Mouse (Mus musculus): ENCODE results near the gene Zfp385b.

Zfp385b gene

DNA sequence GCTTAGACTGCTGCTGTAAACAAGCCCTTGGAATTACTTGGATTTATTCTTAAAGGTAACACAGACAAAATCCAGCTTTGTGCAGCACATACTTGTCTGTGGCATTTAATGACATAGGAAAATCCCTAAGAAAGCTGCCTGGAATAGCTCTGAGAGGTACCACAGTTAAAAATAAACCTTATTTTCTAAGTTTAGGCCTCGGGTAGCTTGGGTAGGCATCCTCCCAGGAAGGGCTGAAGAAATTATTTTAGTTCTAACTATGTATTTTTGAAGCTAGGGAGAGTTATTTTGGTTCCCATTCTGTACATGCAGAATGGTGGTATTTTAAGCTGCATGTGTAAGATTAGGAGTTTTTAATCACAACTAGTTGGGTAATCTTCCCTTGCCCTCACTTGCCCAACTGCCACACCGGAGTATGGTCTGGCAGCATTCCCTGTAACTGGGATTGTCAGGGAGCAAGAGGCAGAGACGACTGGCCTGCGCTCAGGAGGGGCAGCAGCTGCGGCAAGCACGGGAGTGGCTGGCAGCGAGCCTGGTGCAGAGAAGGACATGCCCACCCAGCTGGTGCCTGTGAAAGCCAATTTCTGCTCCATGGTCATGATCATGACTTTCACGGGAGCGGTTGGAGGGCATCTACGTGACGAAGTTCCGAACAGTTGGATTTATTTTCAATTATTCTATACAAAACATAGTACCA lies 230.1 kb downstream of the Zfp385b start:
- peak; percentile 68 for DNase-seq (ENCODE audit: low read depth, low spot score)

DNA sequence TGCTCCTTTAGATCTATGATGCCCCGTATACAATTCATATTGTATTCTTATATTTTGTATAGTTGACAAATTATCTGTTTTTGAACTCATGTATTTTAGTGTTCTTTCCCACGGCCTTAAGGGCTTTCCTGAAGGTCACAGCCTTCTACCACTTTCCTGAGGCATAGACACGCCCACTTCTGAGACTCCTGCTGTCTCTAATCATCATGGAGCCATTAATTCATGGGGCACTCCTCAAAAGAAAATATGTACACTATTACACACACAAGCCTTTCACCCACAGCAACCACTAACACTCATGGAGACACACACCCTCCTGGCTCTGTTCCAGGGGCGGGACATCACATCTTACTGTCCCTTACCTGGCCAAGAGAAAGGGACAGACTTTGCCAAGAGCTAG lies 232.1 kb downstream of the Zfp385b start:
- no peak for DNase-seq (ENCODE audit: low read depth, low spot score)

DNA sequence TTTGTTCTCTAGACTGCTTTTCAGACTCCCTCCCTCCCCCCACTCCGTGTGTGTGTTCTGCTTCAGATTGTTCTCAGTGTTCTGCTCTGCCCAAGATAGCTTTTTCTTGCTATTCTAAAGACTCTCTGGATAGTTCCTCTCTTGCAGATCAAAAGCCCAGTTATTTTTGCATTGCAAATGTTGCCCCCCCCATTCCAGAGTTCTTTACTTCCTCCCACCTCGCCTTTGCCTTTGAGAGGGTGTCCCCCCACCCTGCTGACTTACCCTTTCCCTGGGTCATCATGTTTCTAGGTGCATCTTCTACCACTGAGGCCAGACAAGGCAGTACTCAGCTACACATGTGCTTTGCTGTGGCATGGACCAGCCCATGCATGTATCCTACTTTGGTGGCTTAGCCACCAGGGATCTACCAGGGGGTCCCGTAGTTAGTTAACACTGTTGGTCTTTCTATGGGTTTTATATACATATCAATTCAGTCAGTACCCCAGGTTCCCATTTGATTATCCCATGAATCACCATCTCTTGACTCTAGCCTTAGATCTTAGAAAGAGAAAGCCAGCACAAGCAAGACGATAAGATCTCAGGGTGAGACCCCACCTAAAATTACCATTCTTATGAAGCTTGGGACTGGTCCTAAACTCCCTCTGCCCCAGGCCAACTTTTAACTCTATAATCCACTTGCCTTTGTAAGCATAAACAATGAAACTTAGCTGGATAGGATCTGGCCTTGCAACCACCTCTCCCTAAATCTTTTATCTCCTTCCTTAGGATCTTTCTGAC lies 232.7 kb downstream of the Zfp385b start:
- no peak for DNase-seq (ENCODE audit: low read depth, low spot score)

DNA sequence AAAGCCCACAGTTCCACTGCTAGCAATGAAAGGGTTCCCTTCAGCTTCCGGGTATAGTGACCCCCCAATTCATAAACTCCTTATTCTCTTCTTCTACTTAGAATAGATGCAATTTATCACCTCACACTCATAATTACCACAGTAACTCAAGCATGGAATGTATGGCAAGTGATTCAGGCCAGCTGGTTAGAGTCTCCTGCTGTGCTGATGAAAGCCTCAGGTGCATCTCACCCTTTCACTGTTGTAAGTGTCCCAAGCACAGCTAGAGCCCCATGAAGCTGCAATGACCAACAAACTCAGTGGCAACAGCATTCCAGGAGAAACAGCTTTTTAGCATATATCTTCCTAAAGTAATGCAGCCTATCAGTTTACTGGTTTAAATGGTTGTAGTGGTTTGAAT lies 235.9 kb downstream of the Zfp385b start:
- DNase-seq (ENCODE audit: low read depth, low spot score) = no peak

DNA sequence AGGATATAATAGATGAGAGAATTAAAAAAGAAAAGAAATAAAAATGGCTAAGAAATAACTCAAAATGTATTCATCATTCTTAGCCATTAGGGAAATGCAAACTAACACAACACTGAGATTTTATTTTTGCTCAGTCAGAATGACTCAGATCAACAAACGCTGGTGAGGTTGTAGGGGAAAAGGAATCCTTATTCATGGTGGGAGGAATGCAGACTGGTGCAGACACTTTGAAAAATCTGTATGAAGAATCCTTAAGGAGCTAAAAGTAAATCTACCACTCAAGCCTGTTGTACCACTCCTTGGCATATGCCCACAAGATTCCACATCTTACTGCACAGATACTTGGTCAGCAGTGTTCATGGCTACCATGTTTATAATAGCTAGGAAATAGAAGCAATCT lies 242.9 kb downstream of the Zfp385b start:
- no peak for DNase-seq (ENCODE audit: low read depth, low spot score)

DNA sequence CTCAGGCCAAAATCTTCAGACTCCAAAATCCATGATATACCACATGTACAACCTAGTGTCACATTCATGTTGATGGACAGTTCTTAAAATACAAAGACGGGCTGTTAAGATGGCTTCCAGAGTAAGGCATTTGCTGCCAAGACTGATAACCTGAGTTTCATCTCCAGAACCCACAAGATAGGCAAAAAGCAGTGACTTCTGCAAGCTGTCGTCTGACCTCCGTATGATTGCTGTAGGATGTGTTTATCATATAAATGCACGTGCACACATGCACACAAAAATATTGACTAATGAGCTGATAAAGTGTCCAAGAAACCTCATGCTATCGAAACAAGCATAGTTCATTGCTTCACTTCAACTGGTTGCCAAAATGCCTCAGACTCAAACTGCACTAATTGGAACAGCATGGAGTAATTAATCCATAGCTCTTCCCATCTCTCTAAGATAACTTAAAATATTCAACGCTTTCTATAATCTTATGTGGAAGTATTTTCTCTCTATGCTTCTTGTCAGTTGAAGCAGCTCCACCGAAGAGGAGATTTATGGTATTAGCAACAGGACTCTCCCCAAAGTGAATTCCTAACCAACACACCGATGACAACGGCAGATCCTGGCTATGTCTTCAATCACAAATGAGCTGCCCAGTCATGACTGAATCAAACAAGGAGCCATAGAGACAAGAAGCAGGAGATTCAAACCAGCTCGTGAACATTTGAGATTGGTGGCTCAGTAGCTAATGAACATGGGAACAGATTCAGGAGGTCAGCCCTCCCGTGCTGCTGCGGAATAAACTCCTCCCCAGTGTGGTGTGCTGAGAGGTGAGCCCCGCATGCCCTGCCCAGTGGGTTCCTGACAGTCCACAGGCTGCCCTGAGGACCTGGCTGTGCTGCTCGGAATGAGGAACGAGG lies 251.7 kb downstream of the Zfp385b start:
- DNase-seq (ENCODE audit: low read depth, low spot score) = no peak

DNA sequence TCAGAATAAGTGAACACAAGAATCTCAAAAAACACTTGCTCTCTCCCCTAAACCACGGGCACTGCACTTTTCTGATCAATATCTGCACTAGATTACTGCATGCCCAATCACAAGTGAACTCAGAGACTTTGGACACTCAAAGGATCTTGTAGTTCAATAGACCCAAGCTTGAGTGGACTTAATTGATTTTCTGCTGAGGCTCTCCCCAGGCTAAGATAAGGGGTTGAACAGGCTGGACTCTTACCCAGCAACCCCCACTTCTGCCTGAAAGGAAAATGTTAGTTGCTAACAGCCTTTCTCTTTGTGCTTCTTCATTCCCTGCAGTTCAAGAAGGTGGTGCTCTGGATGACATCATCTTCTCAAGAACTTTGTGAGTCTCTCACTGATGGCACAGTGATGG lies 255.7 kb downstream of the Zfp385b start:
- DNase-seq (ENCODE audit: low read depth, low spot score) = no peak

DNA sequence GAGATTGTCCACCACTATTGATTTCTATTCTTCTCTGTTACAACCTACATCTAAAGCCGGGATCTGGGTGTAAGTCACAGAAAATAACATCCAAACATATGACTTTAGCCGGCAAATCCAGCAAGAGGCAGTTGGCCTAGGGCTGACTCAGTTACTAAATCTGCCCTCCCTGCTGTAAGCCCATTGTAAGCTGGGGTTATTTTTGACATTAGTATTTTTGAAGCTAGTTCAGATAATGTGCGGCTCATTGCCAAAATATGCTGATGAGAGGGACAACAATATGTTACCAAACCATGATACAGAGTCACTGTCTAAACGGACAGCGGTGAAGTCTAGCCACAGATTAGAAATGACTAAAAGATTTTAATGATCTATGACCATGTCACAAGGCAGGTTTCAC lies 257.5 kb downstream of the Zfp385b start:
- DNase-seq (ENCODE audit: low read depth, low spot score) = no peak

DNA sequence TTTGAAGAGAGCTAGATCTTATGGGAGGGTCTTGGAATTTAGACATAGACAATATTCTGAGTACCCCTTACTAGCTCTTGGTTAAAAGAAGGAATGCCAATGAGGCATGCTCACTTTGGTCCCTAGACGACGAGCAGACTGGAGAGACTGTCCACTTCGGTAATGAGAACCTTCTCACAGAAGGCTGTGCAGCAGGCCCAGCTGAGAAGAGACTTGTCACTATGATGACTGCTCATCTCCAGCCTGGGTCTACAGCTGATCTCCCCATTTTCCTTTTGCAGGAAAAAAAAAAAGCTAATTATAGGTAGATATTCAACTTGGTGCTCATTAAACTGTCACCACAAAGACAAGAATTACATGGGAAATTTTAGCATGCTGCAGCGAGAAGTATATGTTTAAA lies 262.5 kb downstream of the Zfp385b start:
- no peak for DNase-seq (ENCODE audit: low read depth, low spot score)

DNA sequence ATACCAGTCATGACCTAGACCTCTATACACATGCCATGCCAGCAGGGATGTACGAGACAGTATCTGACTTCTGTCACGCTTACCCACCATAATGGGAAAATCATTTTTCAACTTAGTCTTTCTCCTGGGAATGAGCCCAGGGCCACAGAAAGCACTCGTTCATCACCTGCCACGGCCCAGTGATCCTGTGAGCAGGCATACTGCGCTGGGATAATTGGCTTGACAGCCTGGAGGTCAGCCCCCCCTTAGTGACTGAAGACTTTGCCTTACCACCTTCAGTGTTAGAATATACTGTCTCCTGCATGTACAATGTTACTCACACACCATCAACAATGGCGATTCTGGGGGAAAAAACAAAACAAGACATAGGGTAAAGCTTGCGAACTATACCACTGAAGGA lies 263.5 kb downstream of the Zfp385b start:
- DNase-seq (ENCODE audit: low read depth, low spot score) = no peak

DNA sequence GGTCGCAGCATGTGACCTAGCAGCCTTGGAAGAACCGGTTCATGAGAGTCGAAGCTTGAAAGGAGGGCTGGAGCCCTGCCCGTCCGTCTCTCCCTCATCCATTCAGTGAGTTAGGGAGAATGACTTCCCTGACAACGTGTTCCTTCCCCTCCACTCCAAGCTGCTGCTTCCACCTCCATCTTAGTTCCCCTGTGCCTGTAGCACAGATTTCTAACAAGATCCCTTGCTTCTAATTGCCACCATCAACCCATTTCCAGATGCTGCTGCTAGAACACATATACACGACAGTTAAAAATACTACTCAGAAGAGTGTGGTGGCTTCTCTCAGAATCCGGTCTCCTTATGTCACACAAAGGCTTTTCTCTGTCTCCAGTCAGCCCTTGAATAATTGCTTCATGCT lies 266.8 kb downstream of the Zfp385b start:
- DNase-seq (ENCODE audit: low read depth, low spot score) = peak; percentile 48

DNA sequence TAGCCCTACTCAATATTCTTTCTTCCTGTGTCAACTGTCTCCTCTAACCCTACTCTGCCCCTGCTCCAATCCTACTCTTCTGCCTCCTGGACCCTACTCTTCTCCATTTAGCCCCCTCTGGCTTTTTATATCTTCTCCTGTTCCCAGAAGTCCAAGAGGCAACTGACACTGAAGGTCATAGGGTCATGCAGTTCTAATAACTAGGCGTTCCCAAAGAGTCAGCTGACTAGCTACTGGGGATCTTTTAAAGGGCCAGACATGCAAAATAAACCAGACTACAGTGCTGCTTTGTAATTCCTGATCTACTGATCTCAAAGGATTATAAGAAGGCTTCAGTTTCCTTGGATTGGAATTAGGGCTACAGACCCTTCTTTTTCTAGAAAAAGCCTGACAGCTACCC lies 276.1 kb downstream of the Zfp385b start:
- DNase-seq (ENCODE audit: low read depth, low spot score) = no peak

DNA sequence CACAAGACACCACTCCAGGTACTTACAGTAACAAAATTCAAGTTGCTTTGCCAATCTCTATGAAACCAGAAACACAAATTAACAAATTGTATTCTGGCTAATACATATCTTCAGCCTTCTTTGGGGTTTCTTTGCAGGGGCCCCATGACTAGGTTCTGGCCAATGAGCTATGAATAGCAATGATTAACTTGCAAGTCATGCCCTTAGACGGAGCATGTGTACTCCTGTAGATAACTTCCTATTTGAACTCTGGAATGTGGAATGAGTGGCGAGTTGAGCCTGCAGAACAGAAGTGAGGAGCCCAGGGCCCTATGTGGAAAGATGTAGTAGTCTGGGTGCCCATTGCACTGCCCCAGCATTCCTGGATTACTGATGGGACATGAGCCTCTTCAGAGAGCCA lies 276.8 kb downstream of the Zfp385b start:
- DNase-seq (ENCODE audit: low read depth, low spot score) = no peak

DNA sequence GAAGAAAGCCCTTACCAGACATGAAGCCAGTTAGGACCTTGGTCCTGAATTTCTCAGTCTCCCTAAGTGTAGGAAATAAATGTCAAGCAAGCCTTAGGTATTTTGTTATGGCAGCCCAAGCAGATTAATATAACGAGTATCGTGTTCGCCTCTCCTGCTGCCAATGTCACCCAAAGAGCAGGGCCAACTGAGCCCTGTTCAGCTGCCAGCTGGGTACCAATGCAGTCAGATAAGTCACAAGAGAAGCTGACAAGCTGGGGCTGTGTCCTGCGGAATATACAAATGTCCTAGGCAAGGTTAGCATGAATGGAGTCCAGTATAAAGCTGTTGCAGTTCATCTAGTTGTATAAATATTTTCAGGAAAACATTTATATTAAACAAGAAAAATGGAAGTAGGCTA lies 277.8 kb downstream of the Zfp385b start:
- no peak for DNase-seq (ENCODE audit: low read depth, low spot score)

DNA sequence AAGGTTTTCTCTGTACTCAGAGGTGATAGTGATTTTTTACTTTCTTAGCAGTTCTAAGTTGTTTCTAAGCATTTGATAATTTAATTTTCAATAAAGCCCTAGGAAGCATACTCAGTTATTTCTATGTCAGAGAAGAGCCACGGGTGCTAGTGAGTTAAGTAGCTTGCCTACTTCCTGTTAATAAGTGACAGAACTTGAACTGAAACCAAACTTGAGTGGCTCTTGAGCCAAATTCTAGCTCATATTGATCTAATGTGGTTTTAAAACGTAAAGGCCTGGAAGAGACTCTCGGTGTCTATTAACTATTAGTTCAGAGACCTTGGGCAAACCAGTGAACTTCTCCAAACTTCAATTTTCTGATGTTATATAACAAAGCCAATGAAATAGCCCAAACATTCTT lies 278.6 kb downstream of the Zfp385b start:
- no peak for DNase-seq (ENCODE audit: low read depth, low spot score)

DNA sequence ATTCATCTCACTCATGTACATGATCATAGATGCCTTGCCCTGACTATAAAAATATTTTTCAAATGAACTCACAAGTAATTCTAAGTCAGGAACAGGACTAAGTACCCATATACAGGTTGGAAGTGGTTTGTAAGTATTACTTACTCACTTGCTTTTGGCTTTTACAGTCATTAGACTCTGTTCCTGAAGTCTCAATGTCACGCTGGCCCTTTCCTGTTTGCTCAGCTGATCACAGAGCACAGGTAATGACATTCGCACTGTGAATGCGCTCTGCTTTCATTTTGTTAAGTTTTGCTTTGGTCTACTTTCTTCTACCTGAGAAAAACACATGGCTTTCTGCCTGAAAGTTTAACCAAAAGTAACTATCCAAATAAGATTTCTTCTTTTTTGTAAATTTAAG lies 282.9 kb downstream of the Zfp385b start:
- DNase-seq (ENCODE audit: low read depth, low spot score) = no peak

DNA sequence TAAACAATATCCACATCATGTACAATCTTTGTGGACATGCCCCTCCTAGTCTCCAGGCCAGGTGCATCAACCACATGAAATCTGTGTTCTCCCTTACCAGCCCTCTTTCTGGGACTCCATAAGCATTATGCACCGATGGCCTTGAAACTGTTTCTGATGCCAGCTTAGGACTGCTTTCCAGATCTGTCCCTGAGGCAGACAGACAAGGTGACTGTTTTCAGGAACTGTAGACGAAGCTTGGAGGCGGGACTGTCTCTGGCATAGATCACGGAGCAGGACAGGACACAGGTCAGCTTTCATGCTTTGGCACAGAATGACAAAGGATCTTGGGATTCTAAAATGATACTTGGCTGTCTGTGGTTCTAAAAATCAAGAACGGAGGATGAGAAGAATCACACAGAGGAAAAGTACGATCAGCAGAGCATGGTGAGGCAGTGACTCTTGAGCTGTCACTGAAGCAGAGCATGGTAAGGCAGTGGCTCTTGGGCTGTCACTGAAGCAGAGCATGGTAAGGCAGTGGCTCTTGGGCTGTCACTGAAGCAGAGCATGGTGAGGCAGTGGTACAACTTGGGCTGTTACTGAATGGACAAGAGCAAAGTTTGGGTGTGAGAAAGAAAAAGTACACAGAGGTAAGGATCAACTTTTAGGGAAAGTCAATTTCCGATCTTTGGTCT lies 291.2 kb downstream of the Zfp385b start:
- no peak for DNase-seq (ENCODE audit: low read depth, low spot score)

DNA sequence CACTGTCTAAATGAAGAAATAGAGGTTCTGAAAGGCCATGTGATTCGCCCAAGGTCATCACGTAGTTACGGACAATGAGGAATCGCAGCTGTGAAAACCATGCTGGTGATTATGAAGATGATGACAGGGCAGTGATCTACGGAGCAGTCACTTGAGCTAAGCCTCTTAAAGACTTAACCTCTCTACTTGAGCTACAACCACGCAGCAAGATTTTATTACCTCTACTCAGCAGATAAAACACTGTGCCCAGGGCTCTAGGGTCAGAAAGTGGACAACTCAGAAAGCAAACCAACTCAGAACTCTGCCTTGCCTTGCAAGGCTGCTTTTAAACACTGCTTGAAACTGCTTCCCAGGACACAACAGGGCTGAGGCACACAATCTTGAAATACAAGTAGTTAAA lies 291.8 kb downstream of the Zfp385b start:
- DNase-seq (ENCODE audit: low read depth, low spot score) = no peak

DNA sequence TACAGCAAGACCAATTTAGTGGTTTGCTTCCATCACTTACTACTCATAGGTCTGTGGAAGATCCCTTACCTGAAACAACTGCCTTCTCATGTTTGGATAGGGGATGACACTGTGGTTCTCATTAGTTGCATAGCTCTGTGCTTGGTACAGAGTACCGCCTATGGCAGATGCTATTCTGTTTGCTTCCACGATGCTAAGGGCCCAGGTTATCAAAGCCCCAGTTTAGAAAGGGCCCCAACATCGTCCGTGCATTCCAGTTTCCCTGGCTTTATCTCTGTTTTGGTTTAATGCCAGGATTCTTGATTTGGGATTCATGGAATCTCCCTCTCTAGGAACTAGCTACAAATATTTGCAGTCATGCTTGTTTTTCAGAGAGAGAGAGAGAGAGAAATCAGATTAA lies 292.6 kb downstream of the Zfp385b start:
- DNase-seq (ENCODE audit: low read depth, low spot score) = no peak

DNA sequence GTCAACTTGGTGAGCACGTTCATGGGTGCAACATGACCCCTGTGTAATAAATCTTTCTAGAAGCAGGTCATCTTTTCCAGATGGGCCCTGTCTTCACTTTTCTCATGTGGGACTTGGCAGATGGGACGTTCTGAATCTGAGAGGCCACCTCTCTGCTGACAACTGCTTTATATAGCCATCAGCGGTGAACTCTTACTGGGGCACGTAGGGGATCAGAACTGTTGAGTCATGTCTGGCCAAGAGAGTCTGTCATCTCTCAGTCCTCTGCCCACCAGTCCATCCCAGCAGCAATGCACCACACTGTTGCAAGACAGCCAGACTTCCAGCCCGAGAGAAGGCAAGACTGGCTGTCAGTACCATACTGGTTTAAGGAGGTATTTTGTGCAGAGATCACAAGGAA lies 293.1 kb downstream of the Zfp385b start:
- DNase-seq (ENCODE audit: low read depth, low spot score) = no peak

DNA sequence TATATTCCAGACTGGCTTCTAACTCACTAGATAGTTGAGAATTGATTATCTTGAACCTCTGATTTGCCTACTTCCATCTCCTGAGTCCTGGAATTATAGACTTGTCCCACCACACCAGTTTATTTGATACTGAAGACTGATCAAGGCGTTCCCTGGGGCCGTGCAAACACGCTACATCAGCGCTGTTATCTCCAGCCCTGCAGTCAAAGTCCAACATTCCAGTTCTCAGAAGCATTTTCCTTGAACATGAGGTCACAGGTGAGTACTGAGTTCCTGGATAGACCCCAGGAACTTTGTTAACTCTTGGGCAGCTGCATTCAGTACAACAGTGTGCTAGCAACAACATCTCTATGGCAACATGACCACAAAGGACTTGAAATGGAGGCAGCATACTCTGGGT lies 297.2 kb downstream of the Zfp385b start:
- DNase-seq (ENCODE audit: low read depth, low spot score) = no peak

DNA sequence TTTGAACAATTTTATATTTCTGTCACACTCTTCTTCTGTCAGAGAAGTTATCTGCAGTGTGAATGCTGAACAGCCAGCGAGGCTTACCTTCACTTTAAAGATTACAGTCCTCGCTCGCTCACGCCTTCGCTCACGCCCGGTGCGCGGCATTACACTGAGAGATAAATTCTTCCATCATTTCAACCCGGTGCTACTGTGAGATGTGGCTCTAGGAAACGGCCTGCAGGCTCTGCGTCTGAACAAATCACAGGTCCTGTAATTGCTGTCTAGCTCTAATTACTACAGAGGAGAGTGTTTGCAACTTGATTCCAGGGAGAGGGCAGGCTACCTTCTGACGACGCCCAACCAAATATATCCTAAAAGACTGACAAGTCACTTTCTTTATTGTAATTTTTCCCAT lies 300.1 kb downstream of the Zfp385b start:
- DNase-seq (ENCODE audit: low read depth, low spot score) = peak; percentile 23
